Mouse (Mus musculus): ENCODE results near the gene Ist1.

DNA sequence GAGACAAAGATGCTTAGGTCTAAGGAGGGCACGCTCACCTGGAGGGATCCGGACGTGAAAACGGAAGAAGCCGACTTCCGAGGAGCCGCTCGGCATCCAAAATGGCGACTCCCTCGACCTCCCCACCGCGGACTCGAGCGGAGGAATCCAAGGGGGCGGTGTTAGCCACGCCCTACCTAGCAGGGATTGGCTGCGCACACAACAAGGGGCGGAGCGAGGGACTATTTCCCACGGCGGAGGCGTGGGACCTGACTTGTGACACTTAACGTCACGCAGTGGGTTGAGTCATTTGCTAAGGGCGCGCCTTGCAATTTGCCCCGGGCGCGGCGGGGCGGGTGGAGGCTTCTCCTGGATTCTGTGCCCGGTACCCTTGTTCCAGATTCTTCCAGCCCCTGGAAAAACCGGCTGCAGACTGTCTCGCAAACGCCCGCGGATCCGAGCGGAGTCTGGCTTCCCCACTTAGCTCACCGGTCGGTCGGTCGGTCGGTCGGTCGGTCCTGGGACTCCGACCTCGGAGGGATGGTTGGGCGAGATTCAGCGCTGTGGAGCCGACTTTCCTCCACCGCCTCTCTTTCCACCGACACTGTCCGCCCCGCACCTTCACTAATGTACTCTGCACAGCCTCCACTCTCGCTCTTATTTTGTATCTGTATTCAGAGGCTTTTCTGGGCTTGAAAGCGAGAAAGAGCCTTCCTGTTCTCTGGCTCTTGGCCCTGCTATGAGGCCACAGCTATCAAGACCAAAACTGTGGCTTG, at the start of gene Ist1:
- TF ChIP-seq CTCF (IDR thresholded peaks at IDR 0.05; ENCODE audit: low read depth, low read length) (no peak), POLR2A (IDR thresholded peaks at IDR 0.05; ENCODE audit: extremely low read depth, insufficient read depth, low read length) (peak; percentile 82)

Measured in liver, adult 2 months (tissue).